Mouse (Mus musculus) mammary gland, adult 2 months (tissue): Measurements from ENCODE around the gene Gabbr1. TPM values are rescaled to one million over a fixed set of nuclear protein-coding genes. Genes with fewer than 3 reads are reported as not detected.

Experiments
- polyA plus RNA-seq: library from polyadenylated mRNA; depleted of rRNA; stranded (reverse); fragments of >200 nt; gene quantifications from 2 replicates; pipeline ENCODE4 v1.2.3, GENCODE M21; 2012; ENCODE audit warnings: low replicate concordance; rRNA removed

Gene Gabbr1
- 29.6 and 40.7 TPM in 2 replicates for polyA plus RNA-seq

GRCm38 (mm10) chr17:37045611-37046311, at the start of gene Gabbr1:
Gene Gabbr1 (plus strand): TSS chr17:37045966.

GRCm38 (mm10) chr17:37000863-37001262, 44.9 kb upstream of the Gabbr1 start, which contains the start of gene Zfp57:
Gene Zfp57 (plus strand): TSS chr17:37001163.

GRCm38 (mm10) chr17:37022628-37023576, 22.9 kb upstream of the Gabbr1 start, which contains the start of gene Mog:
Gene Mog (minus strand): TSS chr17:37023398.

GRCm38 (mm10) chr17:37088399-37088798, 42.6 kb downstream of the Gabbr1 start, which contains the start of gene Olfr90:
Gene Olfr90 (minus strand): TSS chr17:37088499.

GRCm38 (mm10) chr17:37098178-37098577, 52.4 kb downstream of the Gabbr1 start, which contains the start of gene Olfr91:
Gene Olfr91 (minus strand): TSS chr17:37098278.

GRCm38 (mm10) chr17:37119988-37120387, 74.2 kb downstream of the Gabbr1 start, which contains the start of gene Olfr92:
Gene Olfr92 (minus strand): TSS chr17:37120088.

Other genes starting within 250 kb of the Gabbr1 start
- not detected in 2 replicates for gene H2-M10.6, start 233.8 kb upstream of the Gabbr1 start, polyA plus RNA-seq
- gene Trim26, start 208.8 kb upstream of the Gabbr1 start, polyA plus RNA-seq = 40.7 and 59.8 TPM in 2 replicates
- not detected in 2 replicates for gene Trim15, start 178.8 kb upstream of the Gabbr1 start, polyA plus RNA-seq
- gene Trim10, start 176.4 kb upstream of the Gabbr1 start, polyA plus RNA-seq = not detected in 2 replicates
- gene Trim40, start 155.8 kb upstream of the Gabbr1 start, polyA plus RNA-seq = 0.07 TPM in 1 of 2 replicates, not detected in the other
- not detected in 2 replicates for gene Trim31, start 147.8 kb upstream of the Gabbr1 start, polyA plus RNA-seq
- 5.6 and 7.9 TPM in 2 replicates for gene Rnf39, start 103.0 kb upstream of the Gabbr1 start, polyA plus RNA-seq
- 36.0 and 37.2 TPM in 2 replicates for gene Ppp1r11, start 94.2 kb upstream of the Gabbr1 start, polyA plus RNA-seq
- gene Znrd1, start 87.4 kb upstream of the Gabbr1 start, polyA plus RNA-seq = 19.6 and 23.2 TPM in 2 replicates
- gene Znrd1as, start 87.4 kb upstream of the Gabbr1 start, polyA plus RNA-seq = 0.75 and 3.1 TPM in 2 replicates
- gene 2410137M14Rik, start 64.7 kb upstream of the Gabbr1 start, polyA plus RNA-seq = not detected in 2 replicates
- 0.14 and 0.27 TPM in 2 replicates for gene H2-M5, start 56.4 kb upstream of the Gabbr1 start, polyA plus RNA-seq
- gene Zfp57, start 44.8 kb upstream of the Gabbr1 start, polyA plus RNA-seq = 1.8 and 3.7 TPM in 2 replicates
- 0.06 TPM in 1 of 2 replicates, not detected in the other for gene Mog, start 22.6 kb upstream of the Gabbr1 start, polyA plus RNA-seq
- not detected in 2 replicates for gene Olfr90, start 42.5 kb downstream of the Gabbr1 start, polyA plus RNA-seq
- gene Olfr91, start 52.3 kb downstream of the Gabbr1 start, polyA plus RNA-seq = not detected in 2 replicates
- gene Olfr92, start 74.1 kb downstream of the Gabbr1 start, polyA plus RNA-seq = not detected in 2 replicates
- not detected in 2 replicates for gene Olfr93, start 115.5 kb downstream of the Gabbr1 start, polyA plus RNA-seq
- gene Ubd, start 147.9 kb downstream of the Gabbr1 start, polyA plus RNA-seq = 4.3 and 5.8 TPM in 2 replicates
- gene Olfr94, start 155.0 kb downstream of the Gabbr1 start, polyA plus RNA-seq = not detected in 2 replicates
- gene Olfr95, start 167.2 kb downstream of the Gabbr1 start, polyA plus RNA-seq = not detected in 2 replicates
- gene Olfr96, start 174.2 kb downstream of the Gabbr1 start, polyA plus RNA-seq = not detected in 2 replicates
- not detected in 2 replicates for gene Olfr97, start 191.4 kb downstream of the Gabbr1 start, polyA plus RNA-seq
- not detected in 2 replicates for gene Olfr98, start 217.8 kb downstream of the Gabbr1 start, polyA plus RNA-seq
- gene H2-M3, start 224.3 kb downstream of the Gabbr1 start, polyA plus RNA-seq = 16.8 and 24.2 TPM in 2 replicates
- not detected in 2 replicates for gene Olfr99, start 237.5 kb downstream of the Gabbr1 start, polyA plus RNA-seq